Mouse (Mus musculus): Measurements from ENCODE around the gene Ppp3r1. TPM values are rescaled to one million over a fixed set of nuclear protein-coding genes. Genes with fewer than 3 reads are reported as not detected.

Gene Ppp3r1
- polyA plus RNA-seq (2012; rRNA removed): 30.4 and 139 TPM in 2 replicates

GRCm38 (mm10) chr11:17158858-17159737 lies at the start of gene Ppp3r1:
Gene Ppp3r1 (plus strand): TSS chr11:17159263.

DNA sequence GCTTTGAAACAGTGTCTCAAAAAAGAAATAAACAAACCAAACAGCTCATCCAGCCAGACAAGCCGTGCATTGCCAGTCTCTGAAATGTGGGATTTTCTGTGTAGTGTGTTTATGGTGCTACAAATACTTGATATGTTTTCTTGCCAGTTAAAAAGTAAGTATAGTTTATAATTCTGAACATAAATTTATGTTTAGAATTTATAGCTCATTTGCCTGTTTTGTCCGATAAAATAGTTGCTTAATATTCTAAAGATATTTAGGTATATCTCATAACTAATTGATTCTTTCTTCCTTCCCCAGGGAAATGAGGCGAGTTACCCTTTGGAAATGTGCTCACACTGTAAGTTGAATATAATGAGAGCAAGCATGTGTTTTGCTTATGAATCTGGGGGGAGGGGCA lies 22.7 kb downstream of the Ppp3r1 start, which contains the start of gene Wdr92:
Gene Wdr92 (plus strand): TSS at position 301 of the 400 bp plus-strand sequence.

GRCm38 (mm10) chr11:17211258-17212140 lies 52.4 kb downstream of the Ppp3r1 start, which contains the start of gene Pno1:
Gene Pno1 (minus strand): TSS chr11:17211568.

Other genes with a start within 250 kb of the Ppp3r1 start
- 0.48 and 0.55 TPM in 2 replicates for gene Fbxo48, start 207.9 kb upstream of the Ppp3r1 start, polyA plus RNA-seq (2012; rRNA removed)
- 16.3 and 22.0 TPM in 2 replicates for gene Cnrip1, start 107.7 kb upstream of the Ppp3r1 start, polyA plus RNA-seq (2012; rRNA removed)
- gene Plek, start 106.9 kb upstream of the Ppp3r1 start, polyA plus RNA-seq (2012; rRNA removed): 0.70 and 0.80 TPM in 2 replicates
- 7.9 and 8.6 TPM in 2 replicates for gene Wdr92, start 22.8 kb downstream of the Ppp3r1 start, polyA plus RNA-seq (2012; rRNA removed)
- 3.1 and 4.8 TPM in 2 replicates for gene Pno1, start 52.3 kb downstream of the Ppp3r1 start, polyA plus RNA-seq (2012; rRNA removed)
- gene C1d, start 98.3 kb downstream of the Ppp3r1 start, polyA plus RNA-seq (2012; rRNA removed): 3.5 and 5.5 TPM in 2 replicates

All from ovary, adult 2 months (tissue).